Mouse (Mus musculus): ENCODE measurements around the gene Plcb4. TPM values are rescaled to one million over a fixed set of nuclear protein-coding genes. Genes with fewer than 3 reads are reported as not detected.
"Not testable (repeated sequence)": the region's sequence is repeated elsewhere in the genome, so short reads cannot be mapped to it uniquely, and the experiment has no call there.

The Plcb4 gene
- total and polyA plus RNA-seq, 3 experiments = not detected

DNA sequence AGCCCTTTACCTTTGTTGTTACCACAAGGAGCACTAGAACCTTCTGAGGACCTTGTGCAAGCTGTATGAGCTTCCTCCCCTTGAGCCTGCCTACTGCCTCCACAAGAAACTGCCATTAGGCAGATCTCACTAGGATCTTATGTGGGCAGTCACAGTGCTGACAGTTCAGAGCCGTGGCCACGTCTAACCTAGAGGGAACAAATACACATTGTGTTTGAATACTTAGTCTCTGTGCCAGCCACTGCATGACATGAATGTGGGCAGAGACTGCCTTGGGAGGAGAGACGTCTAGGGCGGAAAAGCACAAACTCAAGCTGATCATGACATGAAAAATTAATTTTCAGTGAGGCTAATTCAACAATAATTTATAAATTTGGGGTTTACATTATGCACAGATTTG, 239.2 kb downstream of the Plcb4 start:
- Histone ChIP-seq H3K27ac (ENCODE audit: insufficient read depth, low read depth) (no peak overlapping the region), H3K4me2 (ENCODE audit: insufficient read depth, low read depth, poor library complexity, severe bottlenecking) (no peak overlapping the region), H3K9me3 (replicated peaks; ENCODE audit: low read length) (peaks cover 70% of the 10 kb centered on the region), H3K79me2 (replicated peaks; ENCODE audit: control insufficient read depth, extremely low read depth, insufficient read depth, poor library complexity, severe bottlenecking) (no peaks in the 10 kb centered on the region), H3K9ac (ENCODE audit: insufficient read depth, low read depth) (no peak overlapping the region), H3K4me1 (ENCODE audit: control insufficient read depth in 1 of 2, insufficient read depth in 2 of 2) (no peaks in the 10 kb centered on the region), H3K36me3 (replicated peaks in 1 of 2; ENCODE audit: control insufficient read depth in 1 of 2, insufficient read depth in 1 of 2, low read length in 1 of 2) (no peaks in the 10 kb centered on the region), H3K27me3 (replicated peaks) (no peaks in the 10 kb centered on the region), H3K4me3 (replicated peaks in 1 of 3; ENCODE audit: low read depth in 2 of 3, low read length in 2 of 3, poor library complexity in 1 of 3) (no peak overlapping the region)
- dilution Hi-C loops (cut with MboI; ENCODE audit: extremely low pct_ligation_motif_present, extremely low pct_unique_long_range_greater_than_20kb, low sequenced_read_pairs) (no loop called here), in situ Hi-C loops (cut with MboI; ENCODE audit: low pct_ligation_motif_present, low pct_unique_long_range_greater_than_20kb, low sequenced_read_pairs) (no loop called here)
- no peak for DNase-seq (ENCODE audit: extremely low read depth)
- TF ChIP-seq ZKSCAN1 (IDR thresholded peaks at IDR 0.05; ENCODE audit: borderline replicate concordance, low read depth, low read length) (no peak), HCFC1 (IDR thresholded peaks at IDR 0.05; ENCODE audit: low read depth, low read length) (no peak)

DNA sequence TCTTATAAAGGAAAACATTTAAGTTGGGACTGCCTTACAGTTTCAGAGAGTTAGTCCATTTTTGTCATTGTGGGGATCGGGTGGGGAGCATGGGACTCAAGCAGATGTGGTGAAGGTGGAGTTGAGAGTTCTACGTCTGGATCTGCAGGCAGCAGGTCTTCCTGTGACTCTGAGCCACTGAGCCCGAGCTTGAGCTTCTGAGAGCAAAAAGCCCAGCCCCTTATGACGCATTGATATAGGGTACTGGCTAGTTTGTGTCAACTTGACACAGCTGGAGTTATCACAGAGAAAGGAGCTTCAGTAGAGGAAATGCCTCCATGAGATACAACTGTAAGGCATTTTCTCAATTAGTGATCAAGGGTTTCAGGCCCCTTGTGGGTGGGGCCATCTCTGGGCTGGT, 241.1 kb downstream of the Plcb4 start:
- H3K36me3 ChIP-seq (replicated peaks in 1 of 2; ENCODE audit: control insufficient read depth in 1 of 2, insufficient read depth in 1 of 2, low read length in 1 of 2); in situ Hi-C loops (cut with MboI; ENCODE audit: low pct_ligation_motif_present, low pct_unique_long_range_greater_than_20kb, low sequenced_read_pairs); H3K79me2 ChIP-seq (replicated peaks; ENCODE audit: control insufficient read depth, extremely low read depth, insufficient read depth, poor library complexity, severe bottlenecking); H3K4me2 ChIP-seq (ENCODE audit: insufficient read depth, low read depth, poor library complexity, severe bottlenecking); H3K27ac ChIP-seq (ENCODE audit: insufficient read depth, low read depth); H3K9ac ChIP-seq (ENCODE audit: insufficient read depth, low read depth); H3K27me3 ChIP-seq (replicated peaks); H3K4me1 ChIP-seq (ENCODE audit: control insufficient read depth in 1 of 2, insufficient read depth in 2 of 2); dilution Hi-C loops (cut with MboI; ENCODE audit: extremely low pct_ligation_motif_present, extremely low pct_unique_long_range_greater_than_20kb, low sequenced_read_pairs); DNase-seq (ENCODE audit: extremely low read depth); H3K4me3 ChIP-seq (replicated peaks in 1 of 3; ENCODE audit: low read depth in 2 of 3, low read length in 2 of 3, poor library complexity in 1 of 3): not testable (repeated sequence)
- peaks cover 75% of the 10 kb centered on the region for H3K9me3 ChIP-seq (replicated peaks; ENCODE audit: low read length)

GRCm38 (mm10) chr2:135901015-135901414, 242.2 kb downstream of the Plcb4 start:
- H3K4me1 ChIP-seq (ENCODE audit: control insufficient read depth in 1 of 2, insufficient read depth in 2 of 2) = no peaks in the 10 kb centered on the region
- H3K9ac ChIP-seq (ENCODE audit: insufficient read depth, low read depth) = no peak overlapping the region
- H3K4me3 ChIP-seq (replicated peaks in 1 of 3; ENCODE audit: low read depth in 2 of 3, low read length in 2 of 3, poor library complexity in 1 of 3) = no peak overlapping the region
- dilution Hi-C loops (cut with MboI; ENCODE audit: extremely low pct_ligation_motif_present, extremely low pct_unique_long_range_greater_than_20kb, low sequenced_read_pairs) (no loop called here), in situ Hi-C loops (cut with MboI; ENCODE audit: low pct_ligation_motif_present, low pct_unique_long_range_greater_than_20kb, low sequenced_read_pairs) (no loop called here)
- no peaks in the 10 kb centered on the region for H3K36me3 ChIP-seq (replicated peaks in 1 of 2; ENCODE audit: control insufficient read depth in 1 of 2, insufficient read depth in 1 of 2, low read length in 1 of 2)
- H3K4me2 ChIP-seq (ENCODE audit: insufficient read depth, low read depth, poor library complexity, severe bottlenecking) = no peak overlapping the region
- no peaks in the 10 kb centered on the region for H3K79me2 ChIP-seq (replicated peaks; ENCODE audit: control insufficient read depth, extremely low read depth, insufficient read depth, poor library complexity, severe bottlenecking)
- H3K9me3 ChIP-seq (replicated peaks; ENCODE audit: low read length) = peaks cover 78% of the 10 kb centered on the region
- DNase-seq (ENCODE audit: extremely low read depth) = no peak
- no peaks in the 10 kb centered on the region for H3K27me3 ChIP-seq (replicated peaks)
- TF ChIP-seq CHD2 (IDR thresholded peaks at IDR 0.05; ENCODE audit: low read length) (no peak), PAX5 (IDR thresholded peaks at IDR 0.05; ENCODE audit: low read length) (no peak), RCOR1 (conservative IDR thresholded peaks at IDR 0.05; ENCODE audit: low read depth, low read length) (no peak), SMC3 (IDR thresholded peaks at IDR 0.05; ENCODE audit: low read depth, low read length) (no peak), USF2 (conservative IDR thresholded peaks at IDR 0.05; ENCODE audit: low read depth, low read length) (no peak), TCF12 (IDR thresholded peaks at IDR 0.05; ENCODE audit: low read depth, low read length) (no peak), HCFC1 (IDR thresholded peaks at IDR 0.05; ENCODE audit: low read depth, low read length) (no peak), ETS1 (conservative IDR thresholded peaks at IDR 0.05; ENCODE audit: low read depth, low read length) (no peak), NRF1 (IDR thresholded peaks at IDR 0.05; ENCODE audit: low read depth, low read length) (no peak), JUN (IDR thresholded peaks at IDR 0.05; ENCODE audit: insufficient read depth, low read depth, low read length) (no peak), MXI1 (IDR thresholded peaks at IDR 0.05; ENCODE audit: low read depth, low read length) (no peak), RAD21 (IDR thresholded peaks at IDR 0.05; ENCODE audit: low read depth, low read length) (no peak), SIN3A (IDR thresholded peaks at IDR 0.05; ENCODE audit: low read length) (no peak), MYC (IDR thresholded peaks at IDR 0.05; ENCODE audit: low read depth, low read length) (no peak), BHLHE40 (IDR thresholded peaks at IDR 0.05; ENCODE audit: low read depth, low read length) (no peak), ZKSCAN1 (IDR thresholded peaks at IDR 0.05; ENCODE audit: borderline replicate concordance, low read depth, low read length) (no peak)
- H3K27ac ChIP-seq (ENCODE audit: insufficient read depth, low read depth) = no peak overlapping the region

Data from CH12.LX (cell line).